Mouse (Mus musculus): ENCODE data around the gene Dmap1.

- TF ChIP-seq GATA1 (IDR thresholded peaks at IDR 0.05; ENCODE audit: borderline replicate concordance, low read length): no peak
- TF ChIP-seq FLI1 (IDR thresholded peaks at IDR 0.05; ENCODE audit: low read length): no peak
Observed at GRCm38 (mm10) chr4:117656961-117657360, 25.1 kb downstream of the Dmap1 start.
